Mouse (Mus musculus): ENCODE data around the gene Oard1.

Oard1 gene

GRCm38 (mm10) chr17:48433689-48434330 is 24.0 kb downstream of the Oard1 start:
- intact Hi-C loops (cut with DNase I): no loop called here

DNA sequence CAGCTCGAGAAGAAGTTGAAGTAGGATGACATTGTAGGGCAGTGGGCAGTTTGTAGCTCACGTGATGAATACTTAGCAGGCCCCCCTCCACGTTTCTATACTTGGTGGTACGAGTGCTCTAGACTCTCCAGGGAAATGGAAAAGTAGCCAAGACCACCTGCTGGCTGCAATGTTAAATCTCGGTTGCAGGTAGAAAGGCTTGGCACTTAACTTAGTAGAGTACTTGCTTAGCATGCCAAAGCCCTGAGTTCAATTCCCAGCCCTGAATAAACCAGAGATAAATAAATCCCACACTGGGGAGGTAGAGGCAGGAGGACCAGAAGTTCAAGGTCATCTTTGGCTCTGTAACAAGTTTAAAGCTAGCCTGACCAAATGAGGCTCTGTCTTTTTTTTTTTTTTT is 24.7 kb downstream of the Oard1 start:
- intact Hi-C loops (cut with DNase I): no loop called here

- intact Hi-C loops (cut with DNase I): no loop called here
Observed at GRCm38 (mm10) chr17:48436487-48436886, 26.7 kb downstream of the Oard1 start.

- intact Hi-C loops (cut with DNase I): no loop called here
Observed at GRCm38 (mm10) chr17:48437421-48437911, 27.7 kb downstream of the Oard1 start.

GRCm38 (mm10) chr17:48442745-48443457 is 33.1 kb downstream of the Oard1 start:
- intact Hi-C loops (cut with DNase I): no loop called here

- intact Hi-C loops (cut with DNase I): no loop called here
Observed at GRCm38 (mm10) chr17:48443542-48444145, 33.8 kb downstream of the Oard1 start.

GRCm38 (mm10) chr17:48447675-48448074 is 37.9 kb downstream of the Oard1 start:
- intact Hi-C loops (cut with DNase I): no loop called here

GRCm38 (mm10) chr17:48450666-48451352 is 41.0 kb downstream of the Oard1 start:
- intact Hi-C loops (cut with DNase I): no loop called here

DNA sequence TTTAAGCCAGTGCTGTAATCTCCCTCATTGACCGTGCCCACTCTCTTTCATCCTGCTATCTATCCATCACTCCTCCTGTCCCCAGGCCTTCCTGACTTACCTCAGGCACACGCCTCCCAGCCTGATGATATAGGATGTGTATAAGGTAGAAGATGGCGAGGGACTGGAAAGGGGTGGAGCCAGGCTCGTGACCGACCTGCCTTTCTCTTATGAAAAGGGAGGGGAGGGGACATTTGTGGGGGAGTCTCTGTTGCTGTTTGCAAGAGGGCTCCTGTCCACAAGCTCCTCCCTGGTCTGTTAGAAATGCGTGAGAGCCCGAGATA is 41.5 kb downstream of the Oard1 start, which contains the start of gene Tspo2:
TSS of gene Tspo2 (minus strand) at position 170 of the 323 bp plus-strand sequence.
- intact Hi-C loops (cut with DNase I): no loop called here

- intact Hi-C loops (cut with DNase I): no loop called here
Observed at GRCm38 (mm10) chr17:48451753-48452444, 42.1 kb downstream of the Oard1 start.

- intact Hi-C loops (cut with DNase I): no loop called here
Observed at GRCm38 (mm10) chr17:48453489-48453888, 43.7 kb downstream of the Oard1 start.

GRCm38 (mm10) chr17:48454190-48454589 is 44.4 kb downstream of the Oard1 start:
- intact Hi-C loops (cut with DNase I): no loop called here

- intact Hi-C loops (cut with DNase I): no loop called here
Observed at GRCm38 (mm10) chr17:48454688-48455087, 44.9 kb downstream of the Oard1 start, which contains the start of gene Unc5cl. Gene Unc5cl (plus strand): TSS chr17:48454901.

- intact Hi-C loops (cut with DNase I): no loop called here
Observed at GRCm38 (mm10) chr17:48455955-48456354, 46.1 kb downstream of the Oard1 start.

- intact Hi-C loops (cut with DNase I): no loop called here
Observed at GRCm38 (mm10) chr17:48457971-48458653, 48.3 kb downstream of the Oard1 start.

GRCm38 (mm10) chr17:48462096-48462495 is 52.3 kb downstream of the Oard1 start:
- intact Hi-C loops (cut with DNase I): no loop called here

GRCm38 (mm10) chr17:48463391-48463790 is 53.6 kb downstream of the Oard1 start:
- intact Hi-C loops (cut with DNase I): no loop called here

Measured in adrenal gland (tissue).